Mouse (Mus musculus): ENCODE results near the gene Mzf1. TPM values are rescaled to one million over a fixed set of nuclear protein-coding genes. Genes with fewer than 3 reads are reported as not detected.
A peak's percentile ranks its signal among the peaks of the same experiment; 100 is the strongest.

Gene Mzf1
- total and polyA plus RNA-seq, 2 experiments from 2014 or later, result 0.83 to 8.4 TPM

DNA sequence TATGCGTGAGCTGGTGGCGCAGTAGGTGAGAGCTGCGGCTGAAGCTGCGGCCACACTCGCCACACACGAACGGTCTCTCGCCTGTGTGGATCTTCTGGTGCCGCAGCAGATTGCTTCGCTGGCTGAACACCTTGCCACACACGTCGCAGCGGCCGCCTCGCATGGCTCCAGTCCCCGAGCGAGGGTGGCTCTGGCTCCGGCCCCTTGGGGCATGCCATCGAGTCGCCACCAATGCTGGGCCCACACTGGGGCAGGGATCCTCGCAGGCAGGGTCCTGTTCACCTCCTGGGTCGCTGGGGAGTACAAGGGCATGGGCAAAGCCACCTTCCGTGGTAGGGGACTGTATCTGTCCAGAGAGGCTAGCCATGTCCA, 10.3 kb downstream of the Mzf1 start:
- no peaks in the 10 kb centered on the region for H3K9me3 ChIP-seq (replicated peaks; ENCODE audit: control insufficient read depth, low read length)
- H3K4me3 ChIP-seq (ENCODE audit: low read depth, low read length), result peak overlapping the region; percentile 49
- H3K36me3 ChIP-seq (replicated peaks; ENCODE audit: control insufficient read depth, insufficient read depth, low read length), result no peaks in the 10 kb centered on the region
- H3K4me2 ChIP-seq (ENCODE audit: low read depth, low read length), result peak overlapping the region; percentile 73
- H3K27me3 ChIP-seq (ENCODE audit: control insufficient read depth, insufficient read depth, low read length), result peaks cover 29% of the 10 kb centered on the region
- no peak for TF ChIP-seq CTCF (IDR thresholded peaks at IDR 0.05; ENCODE audit: low read depth)
- no peak for TF ChIP-seq EP300 (IDR thresholded peaks at IDR 0.05; ENCODE audit: low read depth)
- H3K27ac ChIP-seq (ENCODE audit: low read depth), result no peak overlapping the region
- ATAC-seq (ENCODE audit: insufficient read depth, low read depth) (no peak), DNase-seq (ENCODE audit: low spot score) (no peak)
- H3K4me1 ChIP-seq (ENCODE audit: control insufficient read depth, insufficient read depth), result peaks cover 10% of the 10 kb centered on the region
- WGBS, result 5% methylated on average over 23 of the region's 23 CpGs
- H3K9ac ChIP-seq (replicated peaks; ENCODE audit: low read depth, low read length), result peak overlapping the region; percentile 24; the same call in 1 of the 2 replicates

GRCm38 (mm10) chr7:13043445-13044253, 10.9 kb downstream of the Mzf1 start:
- H3K27ac ChIP-seq (ENCODE audit: low read depth), result no peak overlapping the region
- H3K9ac ChIP-seq (replicated peaks; ENCODE audit: low read depth, low read length), result peak overlapping the region; percentile 24; the same call in 1 of the 2 replicates
- ATAC-seq (ENCODE audit: insufficient read depth, low read depth), result peak; percentile 23; the same call in 1 of the 2 replicates
- H3K4me3 ChIP-seq (ENCODE audit: low read depth, low read length), result peak overlapping the region; percentile 49
- peaks cover 16% of the 10 kb centered on the region for H3K4me1 ChIP-seq (ENCODE audit: control insufficient read depth, insufficient read depth)
- TF ChIP-seq CTCF (IDR thresholded peaks at IDR 0.05; ENCODE audit: low read depth) (no peak), EP300 (IDR thresholded peaks at IDR 0.05; ENCODE audit: low read depth) (no peak)
- WGBS, result 6% methylated on average over 78 of the region's 88 CpGs
- no peaks in the 10 kb centered on the region for H3K9me3 ChIP-seq (replicated peaks; ENCODE audit: control insufficient read depth, low read length)
- H3K36me3 ChIP-seq (replicated peaks; ENCODE audit: control insufficient read depth, insufficient read depth, low read length), result no peaks in the 10 kb centered on the region
- DNase-seq (ENCODE audit: low spot score), result no peak
- peaks cover 29% of the 10 kb centered on the region for H3K27me3 ChIP-seq (ENCODE audit: control insufficient read depth, insufficient read depth, low read length)
- peak overlapping the region; percentile 73 for H3K4me2 ChIP-seq (ENCODE audit: low read depth, low read length)

- H3K36me3 ChIP-seq (replicated peaks; ENCODE audit: control insufficient read depth, insufficient read depth, low read length), result no peaks in the 10 kb centered on the region
- peaks cover 29% of the 10 kb centered on the region for H3K27me3 ChIP-seq (ENCODE audit: control insufficient read depth, insufficient read depth, low read length)
- TF ChIP-seq EP300 (IDR thresholded peaks at IDR 0.05; ENCODE audit: low read depth) (no peak), CTCF (IDR thresholded peaks at IDR 0.05; ENCODE audit: low read depth) (no peak)
- H3K4me1 ChIP-seq (ENCODE audit: control insufficient read depth, insufficient read depth), result peaks cover 17% of the 10 kb centered on the region
- peak overlapping the region; percentile 49 for H3K4me3 ChIP-seq (ENCODE audit: low read depth, low read length)
- no peak overlapping the region for H3K27ac ChIP-seq (ENCODE audit: low read depth)
- H3K4me2 ChIP-seq (ENCODE audit: low read depth, low read length), result peak overlapping the region; percentile 73; the same call in 1 of the 2 replicates
- no peak for ATAC-seq (ENCODE audit: insufficient read depth, low read depth)
- H3K9me3 ChIP-seq (replicated peaks; ENCODE audit: control insufficient read depth, low read length), result no peaks in the 10 kb centered on the region
- H3K9ac ChIP-seq (replicated peaks; ENCODE audit: low read depth, low read length), result no peak overlapping the region
- no peak for DNase-seq (ENCODE audit: low spot score)
- 47% methylated on average over 16 of the region's 16 CpGs for WGBS
Measured at GRCm38 (mm10) chr7:13043120-13043444, 11.5 kb downstream of the Mzf1 start.

GRCm38 (mm10) chr7:13042511-13042910, 12.1 kb downstream of the Mzf1 start:
- H3K36me3 ChIP-seq (replicated peaks; ENCODE audit: control insufficient read depth, insufficient read depth, low read length), result no peaks in the 10 kb centered on the region
- H3K4me2 ChIP-seq (ENCODE audit: low read depth, low read length), result no peak overlapping the region
- H3K4me1 ChIP-seq (ENCODE audit: control insufficient read depth, insufficient read depth), result peaks cover 17% of the 10 kb centered on the region
- TF ChIP-seq CTCF (IDR thresholded peaks at IDR 0.05; ENCODE audit: low read depth) (no peak), EP300 (IDR thresholded peaks at IDR 0.05; ENCODE audit: low read depth) (no peak)
- no peaks in the 10 kb centered on the region for H3K9me3 ChIP-seq (replicated peaks; ENCODE audit: control insufficient read depth, low read length)
- no peak overlapping the region for H3K9ac ChIP-seq (replicated peaks; ENCODE audit: low read depth, low read length)
- H3K27me3 ChIP-seq (ENCODE audit: control insufficient read depth, insufficient read depth, low read length), result peaks cover 29% of the 10 kb centered on the region
- 57% methylated on average over 6 of the region's 6 CpGs for WGBS
- H3K4me3 ChIP-seq (ENCODE audit: low read depth, low read length), result no peak overlapping the region
- ATAC-seq (ENCODE audit: insufficient read depth, low read depth) (no peak), DNase-seq (ENCODE audit: low spot score) (no peak)
- H3K27ac ChIP-seq (ENCODE audit: low read depth), result no peak overlapping the region

- Histone ChIP-seq H3K27me3 (ENCODE audit: control insufficient read depth, insufficient read depth, low read length) (peaks cover 29% of the 10 kb centered on the region), H3K9me3 (replicated peaks; ENCODE audit: control insufficient read depth, low read length) (no peaks in the 10 kb centered on the region), H3K4me2 (ENCODE audit: low read depth, low read length) (no peak overlapping the region), H3K9ac (replicated peaks; ENCODE audit: low read depth, low read length) (no peak overlapping the region), H3K4me1 (ENCODE audit: control insufficient read depth, insufficient read depth) (peaks cover 25% of the 10 kb centered on the region), H3K27ac (ENCODE audit: low read depth) (no peak overlapping the region), H3K4me3 (ENCODE audit: low read depth, low read length) (no peak overlapping the region), H3K36me3 (replicated peaks; ENCODE audit: control insufficient read depth, insufficient read depth, low read length) (no peaks in the 10 kb centered on the region)
- ATAC-seq (ENCODE audit: insufficient read depth, low read depth), result no peak
- no peak for DNase-seq (ENCODE audit: low spot score)
- WGBS, result 58% methylated on average over 1 of the region's 1 CpGs
- TF ChIP-seq CTCF (IDR thresholded peaks at IDR 0.05; ENCODE audit: low read depth), result no peak
- TF ChIP-seq EP300 (IDR thresholded peaks at IDR 0.05; ENCODE audit: low read depth), result no peak
Measured at GRCm38 (mm10) chr7:13041256-13041655, 13.3 kb downstream of the Mzf1 start.
